8 mouse cellular contexts compared by ENCODE assay signal in genomic region chr13:59585648-59586005, GRCm38 (mm10). TPM values are rescaled to one million over a fixed set of nuclear protein-coding genes. Genes with fewer than 3 reads are reported as not detected.
DNase-seq lines count a peak whose midpoint lies in the region; ATAC-seq and TF ChIP-seq lines count a peak whose summit lies in the region.

No protein-coding gene starts in this region.

- TF ChIP-seq CTCF in kidney, adult 2 months (conservative IDR thresholded peaks at IDR 0.05; ENCODE audit: insufficient read depth, insufficient read length, low read depth, low read length): no peak
- no peak for TF ChIP-seq CTCF in CH12.LX (conservative IDR thresholded peaks at IDR 0.05 in 1 of 2, IDR thresholded peaks at IDR 0.05 in 1 of 2; ENCODE audit: low read depth in 2 of 2, low read length in 2 of 2)

- peak overlapping the region; percentile 36; the same call in 1 of the 2 replicates for H3K27ac ChIP-seq in kidney, adult 2 months (ENCODE audit: insufficient read depth, low read depth, low read length)
- H3K27ac ChIP-seq in CH12.LX (ENCODE audit: insufficient read depth, low read depth): no peak overlapping the region
- peak overlapping the region; percentile 70 for H3K27ac ChIP-seq in limb, embryonic 14.5 days (replicated peaks; ENCODE audit: low read depth, low read length)

- TF ChIP-seq POLR2A in kidney, adult 2 months (IDR thresholded peaks at IDR 0.05; ENCODE audit: low read depth, low read length): no peak
- TF ChIP-seq POLR2A in CH12.LX (IDR thresholded peaks at IDR 0.05; ENCODE audit: low read depth, low read length): no peak
- no peak for TF ChIP-seq POLR2A in limb, embryonic 14.5 days (IDR thresholded peaks at IDR 0.05; ENCODE audit: borderline replicate concordance, extremely low read depth, insufficient read depth, insufficient read length)
- no peak for TF ChIP-seq POLR2A in myocyte (IDR thresholded peaks at IDR 0.05; ENCODE audit: insufficient read length, low read depth)

- no peaks in the 10 kb centered on the region for H3K36me3 ChIP-seq in kidney, adult 2 months (ENCODE audit: control insufficient read depth, insufficient read depth, low read length)
- H3K36me3 ChIP-seq in CH12.LX (replicated peaks in 1 of 2; ENCODE audit: control insufficient read depth in 1 of 2, insufficient read depth in 1 of 2, low read length in 1 of 2) (peaks cover 24 to 38% of the 10 kb centered on the region in 2 experiments), myocyte (ENCODE audit: control insufficient read depth, insufficient read depth) (peaks cover 14% of the 10 kb centered on the region)
- H3K36me3 ChIP-seq in limb, embryonic 14.5 days (ENCODE audit: control insufficient read depth, insufficient read depth, low read length): peaks cover 20% of the 10 kb centered on the region

- no peaks in the 10 kb centered on the region for H3K9me3 ChIP-seq in CH12.LX (replicated peaks; ENCODE audit: low read length)
- H3K9me3 ChIP-seq in limb, embryonic 14.5 days (ENCODE audit: control insufficient read depth, low read length): no peaks in the 10 kb centered on the region

- H3K79me2 ChIP-seq in CH12.LX (replicated peaks; ENCODE audit: control insufficient read depth, extremely low read depth, insufficient read depth, poor library complexity, severe bottlenecking) (peaks cover 25% of the 10 kb centered on the region), myocyte (ENCODE audit: control insufficient read depth, insufficient read depth) (peaks cover 28% of the 10 kb centered on the region)

- no peaks in the 10 kb centered on the region for H3K27me3 ChIP-seq in kidney, adult 2 months (replicated peaks; ENCODE audit: control insufficient read depth, insufficient read depth, low read length)
- H3K27me3 ChIP-seq in CH12.LX (replicated peaks) (no peaks in the 10 kb centered on the region), myocyte (ENCODE audit: control insufficient read depth, insufficient read depth, insufficient read length) (no peaks in the 10 kb centered on the region)
- no peaks in the 10 kb centered on the region for H3K27me3 ChIP-seq in limb, embryonic 14.5 days (ENCODE audit: control insufficient read depth, insufficient read depth, low read length)

- H3K4me1 ChIP-seq in kidney, adult 2 months (ENCODE audit: control insufficient read depth, insufficient read depth, low read length): no peaks in the 10 kb centered on the region
- H3K4me1 ChIP-seq in CH12.LX (ENCODE audit: control insufficient read depth in 1 of 2, insufficient read depth in 2 of 2): peaks cover 2 to 32% of the 10 kb centered on the region in 2 experiments
- peaks cover 19% of the 10 kb centered on the region; the same call in 1 of the 2 replicates for H3K4me1 ChIP-seq in limb, embryonic 14.5 days (ENCODE audit: control insufficient read depth, insufficient read depth, low read length)

- H3ac ChIP-seq in myocyte (ENCODE audit: control insufficient read depth, insufficient read length): peak overlapping the region; percentile 75

- in situ Hi-C loops in CH12.LX (cut with MboI; ENCODE audit: low pct_ligation_motif_present, low pct_unique_long_range_greater_than_20kb, low sequenced_read_pairs): no loop called here

- dilution Hi-C loops in CH12.LX (cut with MboI; ENCODE audit: extremely low pct_ligation_motif_present, extremely low pct_unique_long_range_greater_than_20kb, low sequenced_read_pairs): no loop called here

- peak overlapping the region; percentile 81 for H3K4me3 ChIP-seq in kidney, adult 2 months (ENCODE audit: insufficient read depth, low read depth, low read length)
- H3K4me3 ChIP-seq in CH12.LX (replicated peaks in 1 of 3; ENCODE audit: low read depth in 2 of 3, low read length in 2 of 3, poor library complexity in 1 of 3) (peak overlapping the region; percentile 73 to 94 (median 76)), myocyte (peak overlapping the region; percentile 41)
- peak overlapping the region; percentile 96 for H3K4me3 ChIP-seq in limb, embryonic 14.5 days (replicated peaks; ENCODE audit: low read length)

- no peak for TF ChIP-seq RAD21 in CH12.LX (IDR thresholded peaks at IDR 0.05; ENCODE audit: low read depth, low read length)

- peak; percentile 37 for DNase-seq in kidney, adult 2 months
- DNase-seq in kidney, adult 18-20 months: no peak
- peak; percentile 22 for DNase-seq in CH12.LX (ENCODE audit: extremely low read depth)
- peak; percentile 24 for DNase-seq in c-Kit-positive CD71-positive TER-119-positive erythroid progenitor cells, embryonic 14.5 days (ENCODE audit: low spot score)
- no peak for DNase-seq in limb, embryonic 14.5 days (ENCODE audit: low spot score)
- no peak for DNase-seq in urinary bladder, postnatal 14 days (ENCODE audit: low spot score)

- peak; percentile 12 for ATAC-seq in granulocyte monocyte progenitor cell, adult 5-6 weeks (replicated peaks; ENCODE audit: poor library complexity, severe bottlenecking)
- ATAC-seq in limb, embryonic 14.5 days (ENCODE audit: low FRiP score, low read depth): no peak

- under 1% methylated on average over 28 of the region's 28 CpGs for WGBS in kidney, adult 2 months
- WGBS in limb, embryonic 14.5 days: 0% methylated on average over 23 of the region's 28 CpGs

- TF ChIP-seq EP300 in CH12.LX (IDR thresholded peaks at IDR 0.05; ENCODE audit: low read length): no peak

- H3K4me2 ChIP-seq in CH12.LX (ENCODE audit: insufficient read depth, low read depth, poor library complexity, severe bottlenecking) (peak overlapping the region; percentile 65), myocyte (ENCODE audit: low read depth) (peak overlapping the region; percentile 85)
- peak overlapping the region; percentile 67 for H3K4me2 ChIP-seq in limb, embryonic 14.5 days (replicated peaks; ENCODE audit: low read depth, low read length, severe bottlenecking)

- H3K9ac ChIP-seq in CH12.LX (ENCODE audit: insufficient read depth, low read depth): peak overlapping the region; percentile 59
- peak overlapping the region; percentile 86 for H3K9ac ChIP-seq in limb, embryonic 14.5 days (ENCODE audit: low read depth, low read length, severe bottlenecking)

TF ChIP-seq in CH12.LX, 34 proteins besides CTCF, POLR2A, EP300 and RAD21:
- TF ChIP-seq NRF1 (IDR thresholded peaks at IDR 0.05; ENCODE audit: low read depth, low read length) (no peak), RCOR1 (conservative IDR thresholded peaks at IDR 0.05; ENCODE audit: low read depth, low read length) (no peak), ZC3H11A (IDR thresholded peaks at IDR 0.05; ENCODE audit: low read depth, low read length) (no peak), SIN3A (IDR thresholded peaks at IDR 0.05; ENCODE audit: low read length) (peak; percentile 7), CHD2 (IDR thresholded peaks at IDR 0.05; ENCODE audit: low read length) (no peak), MAFK (IDR thresholded peaks at IDR 0.05; ENCODE audit: insufficient replicate concordance, low read length) (no peak), USF1 (IDR thresholded peaks at IDR 0.05; ENCODE audit: low read depth, low read length) (no peak), ELF1 (IDR thresholded peaks at IDR 0.05; ENCODE audit: low read depth, low read length) (no peak)

TF ChIP-seq in myocyte, 11 proteins besides CTCF, POLR2A, EP300 and RAD21:
- TF ChIP-seq TCF3 (IDR thresholded peaks at IDR 0.05; ENCODE audit: insufficient read length, low read depth) (no peak), E2F4 (IDR thresholded peaks at IDR 0.05; ENCODE audit: insufficient read depth) (no peak), CEBPB (IDR thresholded peaks at IDR 0.05; ENCODE audit: insufficient read depth, poor library complexity, severe bottlenecking) (no peak), SRF (IDR thresholded peaks at IDR 0.05; ENCODE audit: control insufficient read depth, insufficient read length, low read depth) (no peak), USF1 (IDR thresholded peaks at IDR 0.05; ENCODE audit: low read depth) (no peak), POLR2AphosphoS2 (IDR thresholded peaks at IDR 0.05; ENCODE audit: insufficient read length, low read depth) (no peak), MAX (IDR thresholded peaks at IDR 0.05; ENCODE audit: low read depth) (no peak), REST (IDR thresholded peaks at IDR 0.05; ENCODE audit: insufficient read depth, insufficient read length) (no peak), TCF12 (IDR thresholded peaks at IDR 0.05; ENCODE audit: insufficient read depth, poor library complexity, severe bottlenecking) (no peak), MYOG (IDR thresholded peaks at IDR 0.05; ENCODE audit: control insufficient read depth in 1 of 3, insufficient read depth in 1 of 3, insufficient read length in 2 of 3, low read depth in 2 of 3) (no peak), MYOD1 (IDR thresholded peaks at IDR 0.05; ENCODE audit: control insufficient read depth in 1 of 3, insufficient read length in 2 of 3, low read depth in 2 of 3) (no peak)

RNA-seq across cellular contexts. Expression of gene Naa35, which starts 0.6 kb away (rescaled TPM):
- 24.0 and 28.1 TPM in 2 replicates for polyA plus RNA-seq in kidney, adult 2 months (2012; rRNA removed)
- total RNA-seq in CH12.LX (2012; rRNA removed) (41.2 and 46.8 TPM in 2 replicates), CH12.LX (2014; rRNA removed) (56.4 and 66.4 TPM in 2 replicates)
- polyA plus RNA-seq in CH12.LX (2012; ENCODE audit: insufficient read length, low read depth) (60.2 and 69.6 TPM in 2 replicates), myocyte (2012; fragmentation: generic; extraction: Trizol) (32.3 TPM)
- 76.3 and 98.6 TPM in 2 replicates for total RNA-seq in granulocyte monocyte progenitor cell, adult 5-6 weeks (2014; fragmentation: Nextera tagmentation)
- total RNA-seq in granulocyte monocyte progenitor cell, adult 5-6 weeks (2017): 29.1 and 53.0 TPM in 2 replicates
- polyA plus RNA-seq in limb, embryonic 14.5 days (2012; rRNA removed): 68.5 and 78.2 TPM in 2 replicates
- polyA plus RNA-seq in limb, embryonic 14.5 days (2014; fragmentation: Nextera tagmentation; extraction: Ambion mirVana): 88.8 and 91.6 TPM in 2 replicates

RNA-seq across cellular contexts. Expression of gene Agtpbp1, which starts 0.6 kb away (rescaled TPM):
- polyA plus RNA-seq in kidney, adult 2 months (2012; rRNA removed): 7.0 and 7.6 TPM in 2 replicates
- total RNA-seq in CH12.LX (2012; rRNA removed): 15.0 and 19.5 TPM in 2 replicates
- 15.7 and 20.8 TPM in 2 replicates for total RNA-seq in CH12.LX (2014; rRNA removed)
- 19.4 and 21.5 TPM in 2 replicates for polyA plus RNA-seq in CH12.LX (2012; ENCODE audit: insufficient read length, low read depth)
- total RNA-seq in granulocyte monocyte progenitor cell, adult 5-6 weeks (2014; fragmentation: Nextera tagmentation): 31.0 and 68.9 TPM in 2 replicates
- 56.4 and 67.5 TPM in 2 replicates for total RNA-seq in granulocyte monocyte progenitor cell, adult 5-6 weeks (2017)
- 13.7 and 13.9 TPM in 2 replicates for polyA plus RNA-seq in limb, embryonic 14.5 days (2012; rRNA removed)
- 16.5 and 16.8 TPM in 2 replicates for polyA plus RNA-seq in limb, embryonic 14.5 days (2014; fragmentation: Nextera tagmentation; extraction: Ambion mirVana)
- 10.1 TPM for polyA plus RNA-seq in myocyte (2012; fragmentation: generic; extraction: Trizol)

Comparison
In these comparisons a context has a peak if more than half of its experiments do, and no peak if none do; other contexts are left out.
1. DNase-seq: peak in kidney, adult 2 months (single experiment), CH12.LX (single experiment) and c-Kit-positive CD71-positive TER-119-positive erythroid progenitor cells, embryonic 14.5 days (single experiment); none in kidney, adult 18-20 months (single experiment), limb, embryonic 14.5 days (single experiment) and urinary bladder, postnatal 14 days (single experiment).
2. H3K4me3 ChIP-seq: peak in every context shown above with its lines; median percentile 96 in limb, embryonic 14.5 days; 81 in kidney, adult 2 months; 76 in CH12.LX; 41 in myocyte.
3. Peak in every context shown above with its lines, with median percentiles within 50 percentile points of each other: H3K4me2 ChIP-seq.